Mouse (Mus musculus): ENCODE data around the gene Unc45b. TPM values are rescaled to one million over a fixed set of nuclear protein-coding genes. Genes with fewer than 3 reads are reported as not detected.

The Unc45b gene
- total and polyA plus RNA-seq, 3 experiments: 0.08 to 0.26 TPM; not detected in 1

DNA sequence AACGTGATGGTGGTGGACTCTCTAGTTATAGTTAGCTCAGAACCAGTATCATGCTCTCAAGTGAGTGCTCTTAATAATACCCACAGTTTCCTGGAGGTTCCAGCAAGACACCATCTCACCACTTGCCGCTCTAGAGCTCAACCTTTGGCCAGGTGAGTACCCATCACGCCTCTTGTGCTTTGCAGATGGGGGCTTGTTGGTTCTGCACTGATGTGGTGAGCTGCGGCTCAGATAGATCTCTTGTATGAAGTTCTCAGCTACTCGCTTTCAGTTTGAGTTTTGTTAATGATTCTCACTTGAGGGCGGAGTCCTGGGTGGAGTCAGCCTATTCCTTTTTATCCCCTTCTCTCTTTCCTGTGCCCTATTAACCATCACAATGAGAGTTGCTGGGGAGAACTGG, 44.3 kb downstream of the Unc45b start:
- H3K36me3 ChIP-seq (replicated peaks in 1 of 2; ENCODE audit: control insufficient read depth in 1 of 2, insufficient read depth in 1 of 2, low read length in 1 of 2): no peaks in the 10 kb centered on the region
- no peak overlapping the region for H3K4me2 ChIP-seq (ENCODE audit: insufficient read depth, low read depth, poor library complexity, severe bottlenecking)
- H3K27ac ChIP-seq (ENCODE audit: insufficient read depth, low read depth): no peak overlapping the region
- DNase-seq (ENCODE audit: extremely low read depth): no peak
- TF ChIP-seq JUN (IDR thresholded peaks at IDR 0.05; ENCODE audit: insufficient read depth, low read depth, low read length) (no peak), ZNF384 (IDR thresholded peaks at IDR 0.05; ENCODE audit: low read depth, low read length) (no peak), CHD2 (IDR thresholded peaks at IDR 0.05; ENCODE audit: low read length) (no peak), MAFK (IDR thresholded peaks at IDR 0.05; ENCODE audit: insufficient replicate concordance, low read length) (no peak), RAD21 (IDR thresholded peaks at IDR 0.05; ENCODE audit: low read depth, low read length) (no peak), EP300 (IDR thresholded peaks at IDR 0.05; ENCODE audit: low read length) (no peak), ELF1 (IDR thresholded peaks at IDR 0.05; ENCODE audit: low read depth, low read length) (no peak), TBP (conservative IDR thresholded peaks at IDR 0.05; ENCODE audit: low read depth, low read length) (no peak), CTCF (conservative IDR thresholded peaks at IDR 0.05 in 1 of 2, IDR thresholded peaks at IDR 0.05 in 1 of 2; ENCODE audit: low read depth in 2 of 2, low read length in 2 of 2) (no peak), NRF1 (IDR thresholded peaks at IDR 0.05; ENCODE audit: low read depth, low read length) (no peak), NELFE (IDR thresholded peaks at IDR 0.05; ENCODE audit: low read depth, low read length) (no peak), USF1 (IDR thresholded peaks at IDR 0.05; ENCODE audit: low read depth, low read length) (no peak), MYC (IDR thresholded peaks at IDR 0.05; ENCODE audit: low read depth, low read length) (no peak)
- H3K9me3 ChIP-seq (replicated peaks; ENCODE audit: low read length): no peaks in the 10 kb centered on the region
- H3K4me3 ChIP-seq (replicated peaks in 1 of 3; ENCODE audit: low read depth in 2 of 3, low read length in 2 of 3, poor library complexity in 1 of 3): no peak overlapping the region
- no peak overlapping the region for H3K9ac ChIP-seq (ENCODE audit: insufficient read depth, low read depth)
- H3K27me3 ChIP-seq (replicated peaks): no peaks in the 10 kb centered on the region
- in situ Hi-C loops (cut with MboI; ENCODE audit: low pct_ligation_motif_present, low pct_unique_long_range_greater_than_20kb, low sequenced_read_pairs) (no loop called here), dilution Hi-C loops (cut with MboI; ENCODE audit: extremely low pct_ligation_motif_present, extremely low pct_unique_long_range_greater_than_20kb, low sequenced_read_pairs) (no loop called here)
- H3K79me2 ChIP-seq (replicated peaks; ENCODE audit: control insufficient read depth, extremely low read depth, insufficient read depth, poor library complexity, severe bottlenecking): no peaks in the 10 kb centered on the region
- H3K4me1 ChIP-seq (ENCODE audit: control insufficient read depth in 1 of 2, insufficient read depth in 2 of 2): peaks cover 6 to 23% of the 10 kb centered on the region in 2 experiments

DNA sequence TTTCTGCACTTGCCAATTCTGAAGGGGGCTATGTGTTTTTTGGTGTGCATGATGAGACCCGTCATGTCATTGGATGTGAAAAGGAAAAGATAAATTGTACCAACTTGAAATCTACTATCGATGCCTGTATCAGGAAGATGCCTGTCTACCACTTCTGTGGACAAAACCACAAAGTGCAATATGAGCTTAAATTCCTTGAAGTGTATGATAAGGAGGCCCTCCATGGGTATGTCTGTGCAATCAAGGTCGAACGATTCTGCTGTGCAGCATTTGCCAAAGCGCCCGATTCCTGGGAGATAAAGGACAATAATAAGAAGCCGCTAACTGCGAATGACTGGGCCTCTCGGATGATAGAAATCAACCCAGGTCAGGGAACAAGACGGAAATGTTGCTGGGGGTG, 46.6 kb downstream of the Unc45b start:
- DNase-seq (ENCODE audit: extremely low read depth): no peak
- dilution Hi-C loops (cut with MboI; ENCODE audit: extremely low pct_ligation_motif_present, extremely low pct_unique_long_range_greater_than_20kb, low sequenced_read_pairs): no loop called here
- H3K27me3 ChIP-seq (replicated peaks): peaks cover 12% of the 10 kb centered on the region

More for the DNA sequence above, 46.6 kb downstream of the Unc45b start:
- in situ Hi-C loops (cut with MboI; ENCODE audit: low pct_ligation_motif_present, low pct_unique_long_range_greater_than_20kb, low sequenced_read_pairs): no loop called here
- no peak overlapping the region for H3K4me3 ChIP-seq (replicated peaks in 1 of 3; ENCODE audit: low read depth in 2 of 3, low read length in 2 of 3, poor library complexity in 1 of 3)
- TF ChIP-seq MEF2A (IDR thresholded peaks at IDR 0.05; ENCODE audit: borderline replicate concordance, low read depth, low read length) (no peak), GABPA (IDR thresholded peaks at IDR 0.05; ENCODE audit: insufficient replicate concordance, low read depth, low read length) (no peak), JUND (conservative IDR thresholded peaks at IDR 0.05; ENCODE audit: low read depth, low read length) (no peak), MXI1 (IDR thresholded peaks at IDR 0.05; ENCODE audit: low read depth, low read length) (no peak), NRF1 (IDR thresholded peaks at IDR 0.05; ENCODE audit: low read depth, low read length) (no peak), IRF4 (IDR thresholded peaks at IDR 0.05; ENCODE audit: low read depth, low read length) (no peak), ZC3H11A (IDR thresholded peaks at IDR 0.05; ENCODE audit: low read depth, low read length) (no peak), RCOR1 (conservative IDR thresholded peaks at IDR 0.05; ENCODE audit: low read depth, low read length) (no peak), MAFK (IDR thresholded peaks at IDR 0.05; ENCODE audit: insufficient replicate concordance, low read length) (no peak), ELF1 (IDR thresholded peaks at IDR 0.05; ENCODE audit: low read depth, low read length) (no peak), PAX5 (IDR thresholded peaks at IDR 0.05; ENCODE audit: low read length) (no peak), ZKSCAN1 (IDR thresholded peaks at IDR 0.05; ENCODE audit: borderline replicate concordance, low read depth, low read length) (no peak), SIN3A (IDR thresholded peaks at IDR 0.05; ENCODE audit: low read length) (no peak), ETS1 (conservative IDR thresholded peaks at IDR 0.05; ENCODE audit: low read depth, low read length) (no peak), CHD2 (IDR thresholded peaks at IDR 0.05; ENCODE audit: low read length) (no peak)
- H3K27ac ChIP-seq (ENCODE audit: insufficient read depth, low read depth): no peak overlapping the region
- no peaks in the 10 kb centered on the region for H3K36me3 ChIP-seq (replicated peaks in 1 of 2; ENCODE audit: control insufficient read depth in 1 of 2, insufficient read depth in 1 of 2, low read length in 1 of 2)
- no peaks in the 10 kb centered on the region for H3K9me3 ChIP-seq (replicated peaks; ENCODE audit: low read length)
- peaks cover 9 to 27% of the 10 kb centered on the region in 2 experiments for H3K4me1 ChIP-seq (ENCODE audit: control insufficient read depth in 1 of 2, insufficient read depth in 2 of 2)
- no peaks in the 10 kb centered on the region for H3K79me2 ChIP-seq (replicated peaks; ENCODE audit: control insufficient read depth, extremely low read depth, insufficient read depth, poor library complexity, severe bottlenecking)
- H3K9ac ChIP-seq (ENCODE audit: insufficient read depth, low read depth): no peak overlapping the region
- no peak overlapping the region for H3K4me2 ChIP-seq (ENCODE audit: insufficient read depth, low read depth, poor library complexity, severe bottlenecking)
